Mouse (Mus musculus): ENCODE measurements around the gene Rad17. TPM values are rescaled to one million over a fixed set of nuclear protein-coding genes. Genes with fewer than 3 reads are reported as not detected.

Gene Rad17
- total RNA-seq, 2 experiments from 2014 or later = 9.4 to 11.0 TPM

DNA sequence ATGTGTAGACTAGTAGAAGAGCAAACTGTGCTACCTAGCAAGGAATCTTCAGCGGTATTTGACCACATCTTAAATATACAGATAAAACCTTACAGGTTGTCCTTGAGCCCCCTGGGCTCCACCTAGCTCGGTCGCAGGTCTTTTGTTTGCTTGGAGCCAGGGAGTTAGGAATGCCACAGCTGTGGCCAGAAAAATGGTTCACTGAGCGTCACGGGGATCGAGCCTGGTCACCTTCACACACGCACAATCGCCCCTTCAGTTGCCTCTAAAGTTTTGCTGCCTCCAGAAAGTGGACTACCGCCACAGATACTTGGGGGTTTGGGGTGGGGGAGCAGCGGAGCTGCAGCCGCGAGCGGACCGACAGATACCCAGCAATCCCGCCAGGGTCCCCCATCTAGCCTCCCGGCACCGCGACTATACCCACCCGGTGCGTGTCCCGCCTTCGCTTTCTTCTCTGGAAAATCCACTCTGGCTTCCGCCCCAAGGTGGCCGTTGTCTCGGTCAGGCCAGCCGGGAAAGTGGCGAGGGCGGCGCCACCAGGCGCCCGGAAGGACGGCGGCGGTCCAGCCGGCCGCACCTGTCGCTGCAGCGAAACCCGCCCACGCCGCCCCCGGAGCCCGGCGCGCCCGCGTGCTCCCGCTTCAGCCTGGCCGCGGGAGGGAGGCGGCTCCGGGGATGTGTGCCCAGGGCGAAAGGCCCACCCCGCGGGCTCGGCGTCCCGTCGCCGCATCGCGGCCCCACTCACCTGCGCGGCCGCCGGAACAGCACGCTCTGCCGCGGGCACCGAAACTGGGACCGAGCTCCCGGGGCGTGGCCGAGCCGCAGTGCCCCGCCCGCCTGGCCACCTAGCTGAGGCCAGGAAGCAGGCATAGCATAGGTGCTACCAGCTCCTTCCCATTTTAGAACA is 34.4 kb downstream of the Rad17 start, which contains the start of gene Marveld2:
Gene Marveld2 (minus strand): TSS at position 791 of the 907 bp plus-strand sequence.
- peak; percentile 9 for DNase-seq

DNA sequence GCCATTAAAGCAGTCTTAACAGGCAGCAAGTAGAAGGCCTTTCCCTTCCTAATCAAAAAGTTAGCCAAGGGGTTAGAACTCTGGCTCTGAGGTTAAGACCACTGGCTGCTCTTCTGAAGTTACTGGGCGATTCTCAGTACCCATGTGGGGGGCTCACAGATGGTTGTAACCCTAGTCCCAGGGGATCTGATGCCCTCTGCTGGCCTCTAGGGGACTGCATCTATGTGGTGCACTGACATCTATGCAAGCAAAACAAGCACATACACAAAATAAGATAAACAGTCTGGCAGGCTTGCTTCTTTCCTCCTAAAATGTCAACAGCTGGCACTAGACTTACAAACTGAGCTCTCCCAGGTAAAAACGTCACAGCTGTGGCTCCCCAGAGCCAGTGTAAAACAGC is 37.9 kb downstream of the Rad17 start:
- no peak for DNase-seq

DNA sequence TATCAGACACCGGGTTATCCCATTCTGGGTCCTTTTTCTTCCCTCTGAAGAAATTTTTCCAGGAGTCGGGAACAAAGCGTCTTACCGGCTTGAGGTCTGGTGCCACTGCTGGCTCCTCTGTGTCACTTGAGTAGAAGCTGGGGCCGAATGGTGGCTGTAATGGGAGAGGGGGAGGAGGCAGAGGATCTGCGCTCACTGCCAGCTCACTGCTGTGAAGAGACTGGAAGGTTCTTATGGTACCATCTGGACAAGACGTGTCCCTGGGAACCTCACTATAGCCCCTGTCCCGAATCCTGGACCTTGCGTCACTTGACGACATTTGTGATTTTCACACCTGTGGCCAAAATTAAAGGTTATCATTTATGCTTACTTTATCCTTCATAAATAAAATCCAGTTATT is 38.6 kb downstream of the Rad17 start:
- DNase-seq = no peak

DNA sequence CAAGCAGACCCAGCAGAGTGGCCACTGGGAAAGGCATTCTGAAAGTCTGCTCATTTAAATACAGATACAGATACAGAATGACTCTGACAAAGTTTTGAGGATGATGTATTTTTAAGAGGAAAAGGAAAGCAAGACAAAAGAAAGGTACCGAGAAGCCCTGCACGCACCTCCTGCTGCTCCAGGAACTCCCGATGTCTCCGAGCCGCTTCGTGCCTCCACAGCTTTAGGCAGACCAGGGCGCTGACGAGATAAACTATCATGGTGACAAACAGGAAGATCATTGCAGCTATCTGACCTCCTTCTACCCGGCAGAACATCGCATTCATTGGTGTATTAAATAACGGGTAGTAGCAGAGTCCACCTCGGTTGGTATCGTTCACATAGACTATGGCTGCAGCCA is 39.6 kb downstream of the Rad17 start:
- DNase-seq = no peak

DNA sequence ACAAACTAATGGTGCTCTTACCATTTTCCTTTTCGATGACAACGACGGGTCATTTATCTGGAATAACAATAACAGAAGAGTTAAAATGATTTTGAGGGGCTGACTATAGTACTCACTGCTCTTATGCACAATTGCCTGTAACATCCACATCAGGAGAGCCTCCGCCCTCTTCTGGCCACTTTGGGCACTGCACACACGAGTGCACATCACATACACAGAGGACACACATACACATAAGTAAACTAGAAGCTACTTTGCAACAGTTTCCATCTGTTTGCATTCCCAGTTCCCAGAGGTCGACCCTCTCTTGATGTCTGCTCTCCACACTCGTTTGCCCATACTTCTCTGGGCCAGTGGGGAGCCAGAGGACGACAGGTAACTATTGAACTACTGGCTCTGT is 43.1 kb downstream of the Rad17 start:
- DNase-seq = no peak

DNA sequence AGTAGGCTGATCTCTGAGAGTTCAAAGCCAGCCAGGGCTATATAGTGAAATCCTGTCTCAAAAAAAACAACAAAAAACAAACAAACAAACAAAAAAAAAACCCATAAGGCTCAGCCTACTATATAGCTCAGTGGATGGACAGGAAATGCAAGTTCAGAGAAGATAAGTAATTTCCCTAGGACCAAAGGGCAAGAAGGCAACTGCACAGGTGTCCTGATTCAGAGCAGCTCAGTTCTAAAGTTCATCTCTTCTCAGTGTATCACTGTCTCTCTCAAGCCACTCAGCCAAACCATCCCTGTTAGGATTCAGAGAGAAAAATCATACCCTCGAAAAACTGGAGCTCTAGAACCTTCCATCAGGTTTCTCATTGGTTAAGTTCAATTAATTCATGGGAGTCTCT is 45.0 kb downstream of the Rad17 start:
- DNase-seq = no peak

DNA sequence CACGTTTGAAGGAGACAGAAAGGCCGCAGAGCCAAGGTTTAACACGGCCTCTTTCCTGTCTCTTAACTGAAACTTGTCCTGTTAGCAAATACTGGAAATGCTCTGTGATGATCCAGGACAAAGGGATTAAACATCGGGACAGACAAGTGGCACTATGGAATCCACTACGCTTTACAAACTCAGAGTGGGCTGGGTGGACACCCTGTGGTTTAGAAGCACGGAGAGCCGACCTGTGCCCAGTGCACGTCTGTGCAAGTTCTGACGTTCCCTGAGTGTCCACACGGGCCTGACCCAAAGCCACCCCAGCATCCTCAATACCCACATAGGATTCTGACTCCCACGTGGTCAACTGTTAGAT is 47.1 kb downstream of the Rad17 start:
- no peak for DNase-seq

DNA sequence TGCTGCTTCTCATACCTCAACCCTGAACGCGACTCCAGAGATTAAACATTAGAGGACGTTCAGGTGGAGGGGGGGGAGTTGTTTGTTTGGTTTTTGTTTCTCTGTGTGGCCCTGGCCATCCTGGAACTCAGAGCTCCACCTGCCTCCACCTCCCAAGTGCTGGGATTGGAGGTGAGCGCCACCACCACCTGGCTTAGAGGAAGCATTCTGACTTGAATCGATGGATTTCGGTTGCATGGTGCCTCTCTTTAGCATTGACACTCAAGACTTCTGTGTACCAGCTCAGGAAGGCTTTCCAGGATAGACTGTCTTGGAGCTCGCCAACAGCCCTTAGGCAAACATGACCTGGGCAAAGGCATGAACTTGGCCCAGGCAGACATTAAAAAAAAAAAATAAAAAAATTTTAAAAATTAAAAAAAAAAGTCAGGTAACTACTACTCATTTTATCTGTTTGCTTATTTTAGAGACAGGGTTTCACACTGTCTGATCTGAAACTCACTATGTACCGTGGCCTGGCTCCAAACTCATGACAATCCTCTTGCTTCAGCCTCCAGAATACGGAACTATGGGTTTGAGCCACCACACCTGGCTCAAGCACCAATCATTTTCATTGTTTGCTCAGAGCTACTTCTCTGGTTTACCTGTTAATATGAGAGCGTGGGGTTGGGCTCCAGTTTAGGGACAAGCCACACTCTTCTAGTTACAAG is 47.7 kb downstream of the Rad17 start:
- DNase-seq = no peak

DNA sequence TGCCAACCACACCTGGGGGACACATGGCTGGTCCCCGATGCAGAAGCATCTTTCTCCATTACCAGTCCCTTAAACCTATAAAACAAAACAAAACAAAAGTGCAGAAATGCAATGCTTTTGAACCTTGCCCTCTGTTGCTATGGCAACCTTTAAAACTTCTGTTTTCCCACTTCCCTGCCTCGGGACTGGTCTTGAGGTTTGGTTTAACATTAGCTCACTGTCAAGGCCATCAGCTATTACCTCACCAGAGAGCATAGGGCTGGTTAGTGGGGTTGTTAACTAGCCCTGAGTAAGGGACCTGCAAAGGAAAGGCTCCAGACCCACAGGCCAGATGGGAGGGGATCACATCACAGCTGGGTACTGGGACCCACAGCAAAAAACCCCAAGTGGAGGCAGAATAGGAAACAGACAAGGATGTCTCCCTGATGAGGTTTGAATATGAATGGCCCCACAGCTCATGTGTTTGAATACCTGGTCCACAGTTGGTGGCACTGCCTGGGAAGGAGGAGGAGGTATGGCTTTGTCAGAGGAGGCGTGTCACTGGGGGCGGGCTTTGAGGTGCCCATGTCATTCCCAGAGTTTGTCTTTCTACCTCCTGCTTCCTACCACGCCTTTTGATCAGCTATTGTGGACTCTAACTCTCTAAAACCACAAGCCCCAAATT is 48.5 kb downstream of the Rad17 start:
- no peak for DNase-seq

DNA sequence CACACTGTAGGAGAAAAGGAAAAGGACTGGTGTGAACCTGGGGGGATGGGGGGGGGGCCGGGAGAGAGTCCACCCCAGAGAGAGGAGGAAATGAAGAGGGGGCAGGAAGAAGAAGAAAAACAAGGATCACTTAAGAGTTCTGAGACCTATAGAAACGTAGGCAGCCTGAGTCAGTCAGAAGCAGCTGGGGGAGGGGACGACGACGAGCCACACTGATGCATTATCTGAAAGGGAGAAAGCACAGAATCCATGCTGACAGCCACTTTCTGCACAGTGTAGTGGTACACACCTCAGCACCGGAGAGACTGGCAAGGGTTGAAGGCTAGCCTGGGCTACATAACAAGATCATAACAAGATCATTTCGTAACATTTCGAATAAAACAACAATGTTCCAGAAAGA is 49.8 kb downstream of the Rad17 start:
- DNase-seq = no peak

DNA sequence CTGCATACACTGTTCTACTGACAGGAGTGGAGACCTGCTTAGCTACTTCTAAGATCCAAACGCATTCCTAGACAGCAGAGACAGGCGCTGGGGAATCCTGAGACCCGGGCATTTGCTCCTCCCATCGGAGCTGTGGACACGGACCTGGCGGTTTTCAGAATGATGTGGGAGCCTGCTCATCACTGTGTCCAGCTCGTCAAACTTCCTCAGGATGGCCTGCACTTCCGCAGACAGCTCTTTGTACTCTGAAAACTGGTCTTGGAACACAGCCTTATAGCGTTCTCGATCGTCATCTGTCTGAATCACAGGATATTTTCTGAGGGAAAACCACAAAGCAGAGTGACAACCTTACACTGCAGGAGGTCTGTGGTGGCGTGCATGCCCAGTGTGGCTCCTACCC is 50.5 kb downstream of the Rad17 start:
- no peak for DNase-seq

DNA sequence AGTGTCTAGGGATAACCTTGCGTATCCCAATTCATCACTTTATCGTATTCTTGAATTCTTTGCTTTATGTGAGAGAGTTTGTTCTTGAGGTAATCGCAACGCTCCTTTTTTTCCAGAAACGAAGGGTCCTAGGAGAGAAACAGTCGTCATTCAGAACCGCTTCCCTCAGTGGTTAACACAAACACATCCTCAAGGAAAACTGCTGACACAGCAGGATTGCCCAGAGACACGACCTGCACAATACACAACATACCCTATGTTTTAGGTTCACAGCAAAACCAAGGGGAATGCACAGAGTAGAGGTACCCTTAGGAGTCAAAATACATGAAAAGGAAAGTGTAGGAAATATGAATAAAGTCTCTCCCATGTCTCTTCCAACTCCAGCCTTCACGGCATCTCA is 53.6 kb downstream of the Rad17 start:
- no peak for DNase-seq

DNA sequence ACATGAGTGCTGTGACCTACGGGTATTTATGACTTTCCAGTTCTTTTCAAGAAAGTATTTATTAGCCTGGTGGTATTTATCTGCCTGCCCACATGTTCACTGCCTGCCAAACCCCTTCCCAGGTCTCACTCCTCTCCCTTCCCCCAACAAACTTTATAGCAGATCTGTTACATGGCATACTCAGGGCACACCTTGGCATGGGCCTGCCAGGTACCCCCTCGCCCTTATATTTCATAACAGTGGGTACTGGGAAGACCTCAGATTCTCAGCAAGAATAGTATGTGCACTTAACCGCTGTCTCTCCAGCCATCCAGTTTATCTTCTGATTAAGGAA is 55.3 kb downstream of the Rad17 start:
- DNase-seq = no peak

DNA sequence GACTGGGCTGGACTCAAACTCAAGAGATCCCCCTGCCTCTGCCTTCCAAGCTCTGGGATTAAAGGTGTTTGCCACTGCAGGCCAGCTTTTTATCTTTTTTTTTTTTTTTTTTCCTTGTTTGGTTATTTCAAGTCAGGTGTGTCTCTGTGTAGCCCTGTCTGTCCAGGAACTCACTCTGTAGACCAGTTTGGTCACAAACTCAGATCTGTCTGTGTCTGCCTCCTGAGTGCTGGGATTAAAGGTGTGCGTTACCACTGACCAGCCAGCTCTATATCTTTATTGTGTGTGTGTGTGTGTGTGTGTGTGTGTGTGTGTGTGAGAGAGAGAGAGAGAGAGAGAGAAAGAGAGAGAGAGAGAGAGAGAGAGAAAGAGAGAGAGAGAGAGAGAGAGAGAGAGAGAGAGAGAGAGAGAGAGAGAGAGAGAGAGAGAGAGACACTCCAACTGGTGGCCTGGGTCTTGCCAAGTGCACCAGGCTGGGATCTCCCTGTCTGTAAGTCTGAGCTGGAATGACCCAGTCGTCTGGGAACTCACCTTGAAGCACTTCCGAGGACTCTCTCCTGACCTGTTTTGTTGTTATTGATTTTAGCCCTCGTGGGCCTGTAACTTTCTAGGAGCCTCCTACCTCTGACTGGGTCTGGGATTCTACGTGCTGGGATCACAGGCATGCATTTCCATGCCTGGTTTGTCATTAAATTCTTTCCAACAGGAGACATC is 55.9 kb downstream of the Rad17 start:
- no peak for DNase-seq

DNA sequence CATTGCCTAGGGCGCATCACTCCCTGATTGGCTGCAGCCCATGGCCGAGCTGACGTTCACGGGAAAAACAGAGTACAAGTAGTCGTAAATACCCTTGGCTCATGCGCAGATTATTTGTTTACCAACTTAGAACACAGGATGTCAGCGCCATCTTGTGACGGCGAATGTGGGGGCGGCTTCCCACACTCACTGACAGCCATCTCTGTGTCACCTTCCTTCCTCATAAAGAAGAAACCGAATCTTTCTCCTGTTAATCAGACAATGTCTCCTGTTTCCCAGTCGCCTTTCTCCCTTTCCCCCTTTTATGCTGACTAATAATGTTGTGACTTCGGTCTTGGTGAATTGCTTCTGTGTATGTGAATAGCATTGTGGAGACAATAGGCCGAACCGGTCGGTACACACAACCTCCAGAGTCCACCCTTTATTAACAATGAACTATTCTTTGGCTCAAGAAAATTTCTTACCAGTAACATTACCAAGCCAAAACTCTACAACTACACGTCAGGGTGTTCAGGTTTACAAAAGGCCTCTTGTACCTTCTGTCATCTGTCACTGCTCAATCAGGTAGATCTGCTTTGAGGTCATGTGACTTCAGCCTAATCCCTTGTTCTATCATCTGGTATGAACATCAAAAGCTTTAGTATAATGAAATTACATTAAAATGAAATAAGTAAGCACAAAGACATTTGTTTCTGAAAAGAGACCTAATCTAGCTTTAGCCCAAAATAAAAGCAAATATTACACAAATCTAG is 56.6 kb downstream of the Rad17 start:
- peak; percentile 11 for DNase-seq

DNA sequence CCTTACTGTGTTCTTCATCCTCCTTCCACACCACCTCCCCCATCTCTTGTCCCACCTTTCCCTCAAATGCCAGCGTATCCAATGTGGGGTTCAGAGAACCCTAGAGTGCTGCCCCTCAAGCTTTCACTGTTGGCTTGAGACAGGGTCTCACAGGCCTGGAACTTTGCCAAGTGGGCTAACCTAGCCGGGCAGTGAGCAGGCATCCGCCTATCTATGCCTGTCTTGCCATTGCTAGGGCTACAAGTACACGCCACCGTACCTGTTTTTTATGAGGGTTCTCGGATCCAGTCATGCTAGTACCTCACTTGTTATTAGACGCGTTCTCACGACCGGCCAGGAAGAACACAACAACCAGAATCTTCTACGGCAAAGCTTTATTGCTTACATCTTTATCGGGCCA is 62.2 kb downstream of the Rad17 start:
- DNase-seq = no peak

DNA sequence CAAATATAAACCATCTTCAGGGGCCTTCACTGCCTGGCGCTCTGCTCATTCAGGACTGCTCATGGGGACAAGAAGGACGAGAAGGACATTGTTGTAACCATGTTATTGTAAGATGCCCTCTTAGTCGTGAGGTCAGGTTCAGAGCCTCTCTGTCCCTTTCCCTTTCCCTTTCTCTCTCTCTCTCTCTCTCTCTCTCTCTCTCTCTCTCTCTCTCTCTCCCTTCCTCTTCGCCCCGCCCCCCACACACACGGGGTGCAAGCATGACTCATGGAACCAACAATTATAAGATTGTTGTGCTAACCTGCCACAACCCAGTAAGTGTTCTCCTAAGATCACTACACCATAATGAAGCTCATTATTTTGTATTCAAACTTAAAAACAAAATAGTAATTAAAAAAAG is 68.7 kb downstream of the Rad17 start:
- DNase-seq = no peak

DNA sequence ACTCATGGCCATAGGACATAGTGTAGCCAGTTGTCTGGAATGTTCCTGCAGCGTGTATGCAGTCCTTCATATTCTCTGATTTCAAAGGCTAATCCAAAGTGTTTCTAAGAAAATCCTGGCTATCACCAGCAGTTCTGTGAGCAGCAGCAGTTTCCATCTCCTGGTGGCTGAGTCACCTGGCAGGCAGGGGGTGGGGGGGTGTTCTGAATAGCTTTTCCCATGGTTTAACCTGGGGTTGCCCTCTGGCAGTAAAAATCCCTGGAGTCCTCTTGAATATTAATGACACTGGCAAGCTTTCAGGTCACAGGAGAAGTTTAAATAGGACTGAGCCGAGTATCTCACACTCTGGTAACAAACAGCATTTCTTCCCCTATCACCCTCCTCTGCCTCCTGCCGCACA is 69.2 kb downstream of the Rad17 start:
- DNase-seq = no peak

DNA sequence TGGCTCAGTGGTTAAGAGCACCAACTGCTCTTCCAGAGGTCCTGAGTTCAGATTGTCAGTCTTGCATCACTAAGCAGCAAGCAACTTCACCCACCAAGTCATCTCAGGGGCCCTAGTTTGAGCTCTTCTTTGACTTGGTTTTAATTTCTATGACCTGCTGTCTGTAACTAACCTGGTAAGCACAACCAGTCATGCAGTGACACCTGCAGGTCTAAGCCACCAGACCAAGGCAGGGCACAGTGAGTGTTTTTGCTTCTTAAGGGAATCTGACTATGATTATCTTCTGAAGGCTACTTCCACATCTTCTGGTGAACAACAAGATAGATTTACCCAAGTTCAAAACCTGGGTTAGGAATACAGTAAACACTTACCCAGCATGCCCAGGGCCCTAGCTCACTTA is 70.9 kb downstream of the Rad17 start:
- DNase-seq = no peak

DNA sequence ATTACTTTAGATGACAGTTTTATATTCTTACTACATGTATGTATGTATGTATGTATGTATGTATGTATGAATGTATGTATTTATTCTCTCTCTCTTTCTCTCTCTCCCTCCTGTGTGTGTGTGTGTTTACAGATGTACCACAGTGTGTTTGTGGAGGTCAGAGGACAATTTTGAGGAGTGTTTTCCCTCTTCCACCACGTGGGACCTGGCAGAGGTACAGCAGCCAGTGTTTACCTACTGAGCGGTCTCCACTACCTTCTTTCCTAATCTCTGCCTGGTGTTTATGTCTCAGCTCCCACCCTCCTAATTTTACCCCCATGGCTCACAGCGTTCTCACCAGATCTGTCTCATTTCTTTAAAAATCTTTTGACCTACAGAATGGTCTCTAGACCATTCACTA is 71.6 kb downstream of the Rad17 start:
- DNase-seq = no peak

DNA sequence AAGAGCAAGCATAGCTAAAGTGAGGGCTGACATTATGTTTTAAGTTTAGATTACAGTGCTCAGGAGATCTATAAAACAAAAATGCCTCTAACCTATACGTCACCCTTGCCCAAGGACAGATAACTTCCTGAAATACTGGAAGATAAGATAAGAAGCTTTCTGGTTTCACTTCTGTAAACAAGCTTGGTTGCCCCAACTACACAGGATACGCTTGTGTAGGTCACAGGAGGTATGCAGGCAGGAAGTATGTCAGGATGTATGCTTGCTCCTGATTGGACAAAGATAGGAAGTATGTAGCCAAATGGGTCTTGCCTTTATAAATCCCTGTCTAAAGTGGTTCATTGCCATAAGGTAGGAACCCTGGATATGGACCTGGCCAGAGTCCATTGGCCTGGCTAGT is 74.9 kb downstream of the Rad17 start:
- DNase-seq = no peak

DNA sequence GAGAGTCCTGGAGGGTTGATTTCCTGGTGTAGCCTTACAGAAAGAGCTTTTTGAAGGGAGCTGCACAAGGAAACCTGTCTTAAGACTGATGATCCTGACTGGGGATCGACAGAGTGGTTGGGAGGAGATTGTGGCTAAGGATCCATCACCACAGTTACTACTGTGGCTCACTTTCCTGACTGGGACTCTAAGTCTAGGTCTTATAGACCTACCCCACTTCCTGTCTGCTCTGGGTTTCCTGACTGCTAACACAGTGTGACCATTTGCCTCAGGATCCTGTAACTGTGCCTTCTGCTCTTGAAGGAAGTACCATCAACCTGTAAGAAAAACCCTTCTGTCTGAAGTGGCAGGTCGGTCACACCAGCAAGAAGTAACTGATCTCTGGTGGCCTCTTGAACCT is 80.1 kb downstream of the Rad17 start:
- DNase-seq = no peak

Data from gastrocnemius, postnatal 25 days (tissue).